Mouse (Mus musculus) kidney, adult 8-10 months (tissue): ENCODE measurements at regions not wholly inside any gene's neighbourhood (a gene's known extent, or its start where the extent isn't known, plus 50 kb on each side); places are given as distances from the start of the nearest gene placed in this dataset.

Experiments
- DNase-seq, 2 experiments: peaks; one replicate each; pipeline ENCODE4 v3.0.0; 2022

DNA sequence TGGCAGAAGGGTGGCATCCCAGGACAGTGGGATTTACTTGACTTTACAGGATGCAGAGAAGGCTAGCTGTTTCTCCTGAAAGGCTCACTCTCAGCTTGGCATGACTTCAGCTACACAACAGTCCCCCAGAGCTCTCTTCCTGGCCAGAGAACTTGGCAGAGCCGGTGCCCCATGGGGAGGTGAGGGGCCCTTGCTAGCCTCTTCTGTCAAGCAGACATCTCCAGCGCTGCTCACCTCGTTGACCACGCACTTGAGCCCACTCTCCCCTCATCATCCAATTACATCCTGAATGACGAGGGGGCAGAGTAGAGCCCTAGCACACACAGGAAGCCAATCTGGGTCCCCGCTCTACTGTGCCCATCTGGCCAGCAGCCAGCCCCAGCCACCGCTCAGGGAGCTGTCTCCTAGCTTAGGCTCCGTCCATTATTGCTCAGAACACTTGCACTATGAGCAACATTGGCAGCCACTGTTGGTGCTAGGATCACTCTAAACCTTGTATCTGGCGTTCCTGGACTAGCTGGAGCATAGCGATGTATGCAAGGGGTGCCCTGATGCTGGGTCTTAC is 201.7 kb upstream of the A230072I06Rik start:
- no peak for DNase-seq

DNA sequence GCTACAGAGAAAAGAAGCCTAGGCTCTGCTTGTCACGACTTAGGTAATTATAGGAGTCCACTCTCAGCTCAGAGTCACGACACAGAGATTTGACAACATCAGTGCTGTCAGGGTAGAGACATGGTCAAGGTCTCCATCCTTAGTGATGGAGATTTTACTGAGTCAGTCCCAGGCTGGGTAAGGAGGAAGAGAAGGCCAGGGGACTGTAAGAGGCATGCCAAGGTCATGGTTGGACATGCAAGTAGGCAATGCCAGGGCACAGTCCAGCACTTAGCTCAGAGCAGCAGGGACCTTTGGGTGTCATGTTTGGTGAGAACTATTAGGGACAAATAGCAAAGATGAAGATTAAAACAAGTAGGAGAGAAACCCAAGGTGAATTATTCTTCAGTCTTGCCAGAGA is 200.7 kb upstream of the A230072I06Rik start:
- no peak for DNase-seq

DNA sequence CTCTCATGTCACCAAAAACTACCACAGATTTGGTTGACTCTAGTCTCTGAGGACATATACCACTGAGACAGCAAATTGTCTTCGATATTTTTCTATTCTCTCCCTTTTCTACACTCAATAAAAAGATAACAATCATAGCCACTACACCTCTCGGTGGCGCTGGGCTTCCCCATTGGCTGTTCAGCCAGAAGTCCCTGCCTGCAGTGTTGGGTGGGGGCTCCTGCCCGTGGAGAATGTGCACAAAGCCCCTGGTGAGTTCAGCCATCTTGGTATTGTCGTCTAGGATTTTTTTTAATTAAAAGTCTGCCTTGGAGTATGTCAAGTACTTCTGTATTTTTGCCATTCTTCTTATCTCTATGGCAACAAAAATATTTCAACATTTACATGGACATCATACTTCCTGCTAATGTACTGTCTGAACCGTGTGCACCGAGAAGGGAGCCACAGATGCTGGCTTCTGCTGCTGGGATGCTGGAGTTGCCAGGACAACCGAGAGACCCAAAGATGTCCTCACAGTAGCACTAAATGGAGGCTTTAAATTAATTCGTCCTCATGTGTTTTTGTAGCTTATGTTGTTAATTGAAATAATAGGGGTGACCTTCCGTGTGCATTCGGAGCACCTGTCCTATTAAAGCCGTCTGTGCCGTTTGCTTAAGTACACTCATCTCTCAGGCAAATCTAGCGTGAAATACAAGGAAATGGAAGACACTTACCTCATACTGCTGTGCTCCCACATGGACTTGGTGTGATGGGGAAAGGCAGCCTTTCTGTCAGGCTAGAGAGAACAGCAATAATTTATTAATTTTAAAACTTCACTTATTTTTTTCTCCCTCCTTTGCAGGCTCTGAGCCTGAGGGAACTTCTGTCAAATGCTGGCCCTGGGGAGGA is 199.7 kb upstream of the A230072I06Rik start:
- DNase-seq = no peak

DNA sequence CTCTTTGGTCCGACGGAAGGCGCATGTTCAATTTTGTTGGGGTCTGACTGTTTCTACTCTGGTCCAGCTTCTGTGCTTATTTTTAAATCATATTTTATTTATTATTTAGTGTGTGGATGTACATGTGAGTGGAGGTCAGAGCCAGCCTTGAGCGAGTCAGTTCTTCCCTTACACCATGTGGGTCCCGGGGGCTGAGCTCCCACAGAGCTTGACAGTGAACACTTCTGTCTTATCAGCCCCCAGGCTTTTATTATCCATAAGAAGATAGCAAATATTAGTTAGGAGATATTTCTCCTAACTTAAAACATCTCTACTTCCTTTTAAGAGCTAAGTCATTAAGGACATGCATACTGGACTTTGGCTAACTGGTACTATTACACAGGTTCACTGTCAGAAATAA is 197.1 kb upstream of the A230072I06Rik start:
- no peak for DNase-seq

GRCm38 (mm10) chr8:12087192-12087800 is 191.3 kb upstream of the A230072I06Rik start:
- DNase-seq = no peak

DNA sequence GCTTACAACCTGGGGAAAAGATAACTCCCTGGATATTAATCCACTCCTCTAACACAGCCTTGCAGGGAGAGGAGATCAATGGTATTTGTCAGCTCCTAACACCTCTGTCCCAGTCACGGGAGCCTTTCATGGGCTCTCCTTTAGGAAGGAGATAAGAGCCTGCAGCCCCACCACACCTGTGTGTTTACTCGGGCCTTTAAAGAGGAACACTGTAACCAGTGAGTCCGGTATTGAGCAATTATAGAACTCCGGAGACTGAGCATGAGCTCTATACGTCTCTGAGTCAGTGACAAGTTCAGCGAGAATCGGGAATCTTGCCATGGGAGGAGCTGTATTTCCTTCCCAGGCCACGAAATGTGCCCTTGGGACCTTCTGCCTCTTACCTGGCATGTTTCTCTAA is 178.5 kb upstream of the A230072I06Rik start:
- no peak for DNase-seq

- no peak for DNase-seq
Measured at GRCm38 (mm10) chr8:12103296-12103695, 175.3 kb upstream of the A230072I06Rik start.

DNA sequence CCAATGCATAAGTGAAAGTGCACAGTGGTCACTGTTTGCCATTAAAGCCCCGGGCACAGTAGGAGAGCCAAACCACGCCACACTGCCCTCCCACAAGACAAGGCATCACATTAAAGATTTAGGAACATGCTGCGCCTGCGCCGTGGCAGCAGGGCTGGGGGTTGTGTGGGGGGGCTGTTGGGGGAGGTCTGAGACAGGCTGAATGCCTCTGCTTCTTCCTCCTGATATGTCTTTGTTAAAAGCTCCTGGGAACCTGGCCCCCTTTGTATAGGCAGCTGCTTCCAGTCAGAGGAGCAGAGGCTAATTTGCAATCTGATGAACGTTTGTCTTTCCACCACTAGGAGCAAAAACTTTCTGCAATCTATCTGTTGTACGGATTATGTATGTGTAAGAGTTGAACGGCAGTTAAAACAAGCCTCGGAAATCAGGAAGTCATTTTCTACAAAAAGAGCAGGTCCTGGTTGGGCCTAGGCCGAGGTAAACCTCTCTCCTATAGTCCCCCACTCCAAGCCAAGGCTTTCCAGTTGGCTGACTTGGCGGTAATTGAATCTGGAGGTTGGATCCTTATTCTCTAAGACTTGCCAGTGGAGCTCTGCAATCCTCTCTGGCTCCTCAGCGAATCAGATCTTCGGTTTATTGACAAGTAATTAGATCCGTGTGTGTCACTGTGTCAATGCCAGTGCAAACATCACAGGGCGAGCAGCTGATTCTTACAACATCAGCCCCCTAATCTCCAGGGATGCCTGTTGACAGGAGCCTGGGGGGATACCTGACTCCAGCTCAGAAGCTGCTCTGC is 173.3 kb upstream of the A230072I06Rik start:
- DNase-seq = no peak

- DNase-seq = no peak
Measured at GRCm38 (mm10) chr8:12108578-12108977, 170.0 kb upstream of the A230072I06Rik start.

DNA sequence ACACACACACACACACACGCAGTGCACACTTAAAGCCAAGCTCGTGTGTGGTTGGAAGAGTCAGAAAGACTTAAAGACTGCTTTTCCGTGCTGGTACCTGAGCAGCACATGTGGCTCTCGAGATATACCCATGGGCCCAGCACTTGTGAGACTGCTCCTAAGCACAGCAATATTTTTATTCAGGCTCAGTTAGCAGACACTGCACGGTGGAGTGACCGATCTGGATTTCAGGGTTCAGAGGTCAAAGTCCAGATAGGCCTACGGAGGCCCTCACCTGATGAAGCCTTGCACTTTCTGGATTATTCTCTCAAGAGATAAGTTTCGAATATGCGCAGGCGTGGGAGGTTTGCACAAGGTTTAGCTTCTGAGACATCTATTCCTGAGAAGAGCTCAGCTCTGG is 167.0 kb upstream of the A230072I06Rik start:
- no peak for DNase-seq

DNA sequence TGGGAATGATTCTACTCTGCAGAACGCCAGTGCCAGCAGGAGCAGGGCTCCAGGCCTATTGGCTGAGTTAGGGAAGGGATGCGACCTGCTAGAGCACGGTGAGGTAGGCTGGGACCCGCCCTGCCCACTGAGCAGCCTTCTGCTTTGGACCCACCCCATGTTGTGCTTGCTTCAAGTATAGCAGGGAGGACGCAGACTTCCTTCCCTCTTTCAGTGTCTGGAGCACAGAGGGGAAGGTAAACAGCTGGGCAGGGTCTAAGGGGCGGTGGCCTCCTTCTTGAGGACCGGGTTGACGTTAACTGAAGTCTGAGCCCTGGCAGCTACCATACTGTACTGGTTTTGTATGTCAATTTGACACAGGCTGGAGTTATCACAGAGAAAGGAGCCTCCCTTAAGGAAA is 165.6 kb upstream of the A230072I06Rik start:
- DNase-seq = no peak

DNA sequence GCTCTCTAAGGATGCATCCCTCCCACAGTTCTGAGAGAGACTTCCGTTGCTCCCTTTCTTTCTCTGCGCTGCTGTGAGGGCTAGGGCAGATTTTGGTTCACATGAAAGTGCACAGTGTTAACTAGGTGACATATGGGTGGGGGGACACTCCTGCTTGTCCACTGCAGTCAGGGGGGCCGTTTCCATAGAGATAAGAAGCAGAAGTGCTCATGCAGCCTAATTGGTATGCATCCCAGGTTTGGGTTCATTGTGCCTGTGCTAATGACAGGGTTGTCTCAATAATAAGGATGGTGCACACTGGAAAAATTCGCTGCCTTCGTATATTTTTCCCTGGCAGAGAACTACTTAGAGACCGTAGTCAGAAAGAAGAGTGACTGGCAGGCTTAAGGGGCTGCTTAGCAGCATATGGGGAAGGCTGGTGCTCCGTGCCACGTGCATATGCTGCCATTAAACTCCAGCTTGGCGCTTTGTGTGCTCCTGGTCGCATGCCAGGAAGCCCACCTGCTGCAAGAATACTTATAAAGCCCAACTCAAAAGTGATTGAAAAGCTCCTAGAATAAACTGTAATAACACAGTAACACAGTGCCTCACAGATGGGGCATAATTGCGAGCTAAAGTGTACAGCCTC is 152.1 kb upstream of the A230072I06Rik start:
- DNase-seq = no peak

DNA sequence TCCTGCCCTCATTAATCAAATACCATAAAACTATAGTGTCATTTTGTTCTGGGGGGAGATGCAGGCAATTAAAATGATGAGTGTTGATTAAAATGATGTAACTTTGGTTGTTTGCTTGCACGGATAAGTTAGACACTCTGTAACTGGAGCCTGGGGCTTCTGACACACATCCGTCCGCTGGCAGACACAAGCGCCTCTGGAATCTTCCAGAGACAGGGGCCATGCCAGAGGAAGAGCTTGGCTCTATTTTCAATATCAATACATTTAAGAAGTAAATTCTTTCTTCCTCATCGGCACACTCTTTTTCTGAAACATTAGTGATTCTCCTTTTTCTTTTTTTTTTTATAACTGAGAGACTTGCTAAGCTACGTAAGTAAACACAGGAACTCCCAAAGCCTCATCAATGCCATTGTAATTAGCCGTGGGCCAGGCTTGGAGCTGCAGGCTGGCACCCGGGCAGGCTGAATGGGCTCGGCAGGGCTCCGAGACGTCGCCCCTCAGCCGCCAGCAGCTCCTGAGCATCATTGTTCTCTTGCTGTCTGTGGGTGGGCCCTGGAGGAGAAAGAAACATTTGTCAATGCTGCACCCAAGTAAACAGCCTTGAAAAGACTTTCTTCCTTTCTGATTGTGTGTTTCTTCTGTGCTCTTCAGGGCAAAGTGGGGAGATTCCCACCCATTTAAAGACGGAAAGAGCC is 151.4 kb upstream of the A230072I06Rik start:
- DNase-seq = no peak

GRCm38 (mm10) chr8:12127801-12128490 is 150.7 kb upstream of the A230072I06Rik start:
- no peak for DNase-seq

DNA sequence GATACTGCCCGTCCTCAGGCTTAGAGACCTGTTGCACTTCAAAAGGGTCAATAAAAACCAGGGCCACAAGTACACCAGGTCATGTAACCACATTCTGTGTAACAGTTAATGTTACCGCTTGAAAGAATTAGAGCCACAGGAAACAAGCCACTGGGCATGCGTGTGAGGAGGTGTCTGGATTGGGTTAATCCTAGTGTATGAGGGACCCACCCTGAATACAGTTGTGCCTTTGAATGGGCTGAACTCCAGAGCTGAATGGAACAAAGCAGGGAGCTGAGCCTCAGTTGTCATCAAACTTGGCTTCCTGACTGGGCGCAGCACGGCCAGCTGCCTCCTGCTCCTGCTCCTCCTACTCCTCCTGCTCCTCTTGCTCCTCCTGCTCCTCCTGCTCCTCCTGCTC is 148.0 kb upstream of the A230072I06Rik start:
- DNase-seq = no peak

- DNase-seq = no peak
Measured at GRCm38 (mm10) chr8:12134200-12134599, 144.4 kb upstream of the A230072I06Rik start.

DNA sequence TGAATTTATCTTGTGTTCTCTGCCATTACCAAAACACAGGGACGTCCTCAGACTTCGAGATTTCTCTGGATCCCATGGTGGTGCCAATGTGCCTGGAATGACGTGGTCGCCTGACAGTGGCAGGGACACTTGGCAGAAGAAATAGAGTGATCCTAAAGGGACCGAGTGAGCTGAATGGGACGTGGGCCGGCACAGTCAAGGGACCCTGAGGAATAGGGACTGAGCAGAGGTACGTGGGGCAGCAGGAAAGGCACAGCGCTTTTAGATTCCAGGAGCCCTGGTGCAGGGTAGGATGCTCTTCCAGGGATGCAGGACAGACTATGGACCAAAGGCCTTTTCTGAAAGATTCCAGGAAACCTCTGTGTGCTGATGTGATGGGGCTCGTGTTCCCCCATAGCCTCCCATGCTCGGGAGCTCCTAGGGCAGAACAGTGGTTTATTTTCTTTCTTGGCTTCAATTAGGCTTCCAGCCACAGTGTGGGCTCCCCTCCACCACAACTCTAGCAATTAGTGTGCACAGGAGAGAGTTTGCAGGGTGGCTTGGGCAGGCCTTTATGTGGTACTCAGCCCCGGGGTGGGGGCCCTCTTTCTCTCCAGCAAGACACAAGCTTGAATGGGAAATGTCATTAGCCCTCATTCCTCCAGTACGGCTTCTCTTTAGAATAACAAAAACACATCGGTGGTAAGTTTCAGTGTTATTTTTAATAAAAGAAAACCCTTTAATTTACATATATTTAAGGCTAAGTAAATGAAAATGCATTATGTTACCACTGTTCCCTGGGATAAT is 143.0 kb upstream of the A230072I06Rik start:
- DNase-seq = no peak

DNA sequence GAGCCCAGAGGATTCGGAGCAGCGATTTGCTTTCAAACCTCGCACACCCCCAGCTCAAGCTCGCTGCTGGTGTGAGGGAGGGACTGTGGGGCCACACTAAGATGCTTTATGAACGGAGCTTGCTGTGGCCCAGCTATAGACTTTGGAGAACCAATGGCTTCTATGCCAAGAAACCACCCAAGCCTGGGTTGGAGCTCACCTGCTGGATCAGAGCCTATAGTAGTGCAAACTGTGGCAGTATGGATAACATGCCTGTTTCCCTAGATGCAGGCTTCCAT is 142.5 kb upstream of the A230072I06Rik start:
- no peak for DNase-seq

DNA sequence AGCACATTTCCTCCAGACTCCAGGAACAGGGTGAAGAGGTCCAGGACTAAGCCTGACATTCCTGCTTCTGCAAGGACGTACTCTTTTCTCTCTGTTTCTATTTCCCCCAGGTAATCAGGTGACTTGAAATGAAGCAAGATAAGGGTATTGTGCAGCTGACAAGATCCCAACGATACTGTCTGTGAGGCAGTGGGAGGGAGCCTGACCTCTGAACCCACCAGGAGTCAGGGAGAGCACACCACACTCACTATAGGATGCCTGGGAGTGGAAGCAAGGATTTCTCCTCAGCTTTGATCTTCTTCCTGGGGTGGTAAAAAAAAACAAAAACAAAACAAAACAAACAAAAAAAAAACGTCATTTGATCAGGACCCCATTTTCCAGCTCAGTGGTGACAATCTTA is 141.1 kb upstream of the A230072I06Rik start:
- no peak for DNase-seq

GRCm38 (mm10) chr8:12137913-12138312 is 140.7 kb upstream of the A230072I06Rik start:
- no peak for DNase-seq

DNA sequence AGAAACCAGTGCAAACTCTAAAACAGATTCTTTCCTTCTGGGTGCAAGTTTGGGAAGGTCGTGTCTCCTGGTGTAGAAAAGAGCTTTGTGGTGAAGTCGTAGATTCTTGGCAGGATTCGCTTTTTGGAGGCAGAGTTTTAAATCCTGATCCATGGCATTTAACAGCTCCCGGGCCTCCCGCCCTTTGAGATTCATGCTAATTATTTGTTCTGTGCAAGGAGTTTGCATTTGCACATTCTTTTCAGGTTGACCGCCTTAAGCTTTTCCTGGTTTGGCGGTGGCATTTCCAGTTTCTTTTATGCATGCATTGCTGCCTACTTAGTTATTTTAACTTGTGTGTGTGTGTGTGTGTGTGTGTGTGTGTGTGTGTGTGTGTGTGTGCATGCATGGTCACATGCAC is 126.9 kb upstream of the A230072I06Rik start:
- peak in 1 of 2 experiments; percentile 36 for DNase-seq
